Mouse (Mus musculus) CH12.LX (cell line): ENCODE results near the gene Bloc1s6. TPM values are rescaled to one million over a fixed set of nuclear protein-coding genes. Genes with fewer than 3 reads are reported as not detected.
A peak's percentile ranks its signal among the peaks of the same experiment; 100 is the strongest.

Experiments
- DNase-seq: peaks from one replicate; pipeline ENCODE4 v3.0.0-alpha.2; 2013; ENCODE audit errors: extremely low read depth
- H3K27ac ChIP-seq: 2 replicates; pipeline ENCODE4 v1.5.1; 2012; ENCODE audit warnings: low read depth, mild to moderate bottlenecking, control low read depth, moderate library complexity; ENCODE audit not compliant: insufficient read depth
- H3K27me3 ChIP-seq: replicated peaks from 2 replicates; pipeline ENCODE3; 2012; ENCODE audit warnings: inconsistent platforms
- H3K36me3 ChIP-seq, 2 experiments: replicated peaks in 1 of 2; 2 replicates each; pipeline versions ENCODE3 to v1.6.1; 2012; ENCODE audit warnings: inconsistent platforms in 1 of 2, low read length in 1 of 2, mild to moderate bottlenecking in 1 of 2, mixed read lengths in 1 of 2, moderate library complexity in 1 of 2; ENCODE audit not compliant: control insufficient read depth in 1 of 2, insufficient read depth in 1 of 2
- H3K4me1 ChIP-seq, 2 experiments: 2 replicates each; pipeline ENCODE4 v1.6.1; 2012; ENCODE audit warnings: inconsistent platforms in 1 of 2, moderate library complexity in 1 of 2; ENCODE audit not compliant: insufficient read depth in 2 of 2, control insufficient read depth in 1 of 2
- H3K4me2 ChIP-seq: 2 replicates; pipeline ENCODE4 v1.6.1; 2012; ENCODE audit warnings: low read depth, mild to moderate bottlenecking, control low read depth; ENCODE audit not compliant: poor library complexity, insufficient read depth, severe bottlenecking
- H3K4me3 ChIP-seq, 3 experiments: fragments of 150-350 bp in 1 of 3; sonication (generic) in 1 of 3; replicated peaks in 1 of 3; 2 replicates each; pipeline versions ENCODE3 to v1.5.1; 2011 to 2012; ENCODE audit warnings: low read depth in 2 of 3, low read length in 2 of 3, mild to moderate bottlenecking in 2 of 3, moderate library complexity in 2 of 3, control low read depth in 1 of 3, improper control_type of control experiment in 1 of 3, inconsistent platforms in 1 of 3, mixed read lengths in 1 of 3; ENCODE audit not compliant: poor library complexity in 1 of 3
- H3K79me2 ChIP-seq: replicated peaks from 2 replicates; pipeline ENCODE4 v1.6.1; 2012; ENCODE audit warnings: mild to moderate bottlenecking, moderate library complexity; ENCODE audit not compliant: control insufficient read depth, poor library complexity, insufficient read depth, severe bottlenecking; ENCODE audit errors: extremely low read depth
- H3K9ac ChIP-seq: 2 replicates; pipeline ENCODE4 v1.6.1; 2012; ENCODE audit warnings: low read depth, mild to moderate bottlenecking, control low read depth, moderate library complexity; ENCODE audit not compliant: insufficient read depth
- H3K9me3 ChIP-seq: replicated peaks from 2 replicates; pipeline ENCODE3; 2012; ENCODE audit warnings: low read length, inconsistent platforms, mixed read lengths
- CHD1 ChIP-seq: IDR thresholded peaks from 2 replicates; pipeline ENCODE4 v1.6.1; 2012; ENCODE audit warnings: low read depth, low read length, improper control_type of control experiment, inconsistent platforms
- CTCF ChIP-seq, 2 experiments: IDR thresholded peaks in 1 of 2; conservative IDR thresholded peaks in 1 of 2; 2 replicates each; pipeline ENCODE4 v1.5.1; 2011 to 2012; ENCODE audit warnings: low read depth in 2 of 2, low read length in 2 of 2, improper control_type of control experiment in 1 of 2, inconsistent platforms in 1 of 2, mild to moderate bottlenecking in 1 of 2, moderate library complexity in 1 of 2
- E2F4 ChIP-seq: IDR thresholded peaks from 2 replicates; pipeline ENCODE4 v1.6.1; 2011; ENCODE audit warnings: low read depth, low read length, improper control_type of control experiment; ENCODE audit not compliant: insufficient replicate concordance
- ELF1 ChIP-seq: IDR thresholded peaks from 2 replicates; pipeline ENCODE4 v1.6.1; 2014; ENCODE audit warnings: low read depth, mild to moderate bottlenecking, inconsistent platforms, low read length, improper control_type of control experiment
- EP300 ChIP-seq: IDR thresholded peaks from 2 replicates; pipeline ENCODE4 v1.6.1; 2011; ENCODE audit warnings: low read length, improper control_type of control experiment
- ETS1 ChIP-seq: conservative IDR thresholded peaks from 2 replicates; pipeline ENCODE4 v1.6.1; 2012; ENCODE audit warnings: low read depth, mild to moderate bottlenecking, inconsistent platforms, low read length, improper control_type of control experiment, moderate library complexity
- GABPA ChIP-seq: IDR thresholded peaks from 2 replicates; pipeline ENCODE4 v1.6.1; 2012; ENCODE audit warnings: low read depth, low read length, improper control_type of control experiment, inconsistent platforms; ENCODE audit not compliant: insufficient replicate concordance
- HCFC1 ChIP-seq: IDR thresholded peaks from 2 replicates; pipeline ENCODE4 v1.6.1; 2012; ENCODE audit warnings: low read depth, mild to moderate bottlenecking, inconsistent platforms, low read length, improper control_type of control experiment
- IRF4 ChIP-seq: IDR thresholded peaks from 2 replicates; pipeline ENCODE4 v1.6.1; 2014; ENCODE audit warnings: low read depth, mild to moderate bottlenecking, inconsistent platforms, low read length, improper control_type of control experiment
- JUND ChIP-seq: conservative IDR thresholded peaks from 2 replicates; pipeline ENCODE4 v1.6.1; 2011; ENCODE audit warnings: low read depth, low read length, improper control_type of control experiment
- KAT2A ChIP-seq: IDR thresholded peaks from 2 replicates; pipeline ENCODE4 v1.6.1; 2012; ENCODE audit warnings: low read length, improper control_type of control experiment, inconsistent platforms; ENCODE audit not compliant: insufficient replicate concordance
- MAX ChIP-seq: IDR thresholded peaks from 2 replicates; pipeline ENCODE4 v1.6.1; 2011; ENCODE audit warnings: low read length, improper control_type of control experiment
- MAZ ChIP-seq: IDR thresholded peaks from 2 replicates; pipeline ENCODE4 v1.6.1; 2012; ENCODE audit warnings: low read depth, mild to moderate bottlenecking, inconsistent platforms, low read length, improper control_type of control experiment, moderate library complexity
- NRF1 ChIP-seq: IDR thresholded peaks from 2 replicates; pipeline ENCODE4 v1.6.1; 2014; ENCODE audit warnings: low read depth, mild to moderate bottlenecking, inconsistent platforms, low read length, improper control_type of control experiment, moderate library complexity
- RAD21 ChIP-seq: IDR thresholded peaks from 2 replicates; pipeline ENCODE4 v1.6.1; 2011; ENCODE audit warnings: low read depth, mild to moderate bottlenecking, low read length, improper control_type of control experiment, moderate library complexity
- RCOR1 ChIP-seq: conservative IDR thresholded peaks from 2 replicates; pipeline ENCODE4 v1.6.1; 2012; ENCODE audit warnings: low read depth, mild to moderate bottlenecking, inconsistent platforms, low read length, improper control_type of control experiment
- TCF12 ChIP-seq: IDR thresholded peaks from 2 replicates; pipeline ENCODE4 v1.6.1; 2014; ENCODE audit warnings: low read depth, mild to moderate bottlenecking, inconsistent platforms, low read length, improper control_type of control experiment
- USF2 ChIP-seq: conservative IDR thresholded peaks from 2 replicates; pipeline ENCODE4 v1.6.1; 2011; ENCODE audit warnings: low read depth, low read length, improper control_type of control experiment
- ZC3H11A ChIP-seq: IDR thresholded peaks from 2 replicates; pipeline ENCODE4 v1.6.1; 2012; ENCODE audit warnings: low read depth, mild to moderate bottlenecking, inconsistent platforms, low read length, improper control_type of control experiment
- ZMIZ1 ChIP-seq: IDR thresholded peaks from 2 replicates; pipeline ENCODE4 v1.6.1; 2012; ENCODE audit warnings: low read depth, mild to moderate bottlenecking, inconsistent platforms, low read length, improper control_type of control experiment
- dilution Hi-C: fragments of 300-500 bp; cut with MboI; formaldehyde crosslinking; loops from 2 replicates; pipeline ENCODE4 v1.14.3; 2020; ENCODE audit warnings: low sequenced_read_pairs; ENCODE audit not compliant: extremely low pct_unique_long_range_greater_than_20kb, extremely low pct_ligation_motif_present
- in situ Hi-C: fragments of 300-500 bp; cut with MboI; formaldehyde crosslinking; loops from 3 replicates; pipeline ENCODE4 v1.14.3; 2019; ENCODE audit warnings: low sequenced_read_pairs, low pct_ligation_motif_present, low pct_unique_long_range_greater_than_20kb, mixed read lengths
- polyA plus RNA-seq: library from polyadenylated mRNA; unstranded; fragments of >175 nt; gene quantifications from 2 replicates; pipeline ENCODE4 v1.2.1, GENCODE M21; 2012; ENCODE audit warnings: low read depth; ENCODE audit not compliant: insufficient read length
- total RNA-seq, 2 experiments: library from RNA; depleted of rRNA; stranded (reverse); fragments of 300-350 nt in 1 of 2; fragments of >200 nt in 1 of 2; gene quantifications; 2 replicates each; pipeline ENCODE4 v1.2.3; 2012 to 2014

The Bloc1s6 gene
- total and polyA plus RNA-seq, 3 experiments, result 25.5 to 60.3 (median 42.0) TPM

DNA sequence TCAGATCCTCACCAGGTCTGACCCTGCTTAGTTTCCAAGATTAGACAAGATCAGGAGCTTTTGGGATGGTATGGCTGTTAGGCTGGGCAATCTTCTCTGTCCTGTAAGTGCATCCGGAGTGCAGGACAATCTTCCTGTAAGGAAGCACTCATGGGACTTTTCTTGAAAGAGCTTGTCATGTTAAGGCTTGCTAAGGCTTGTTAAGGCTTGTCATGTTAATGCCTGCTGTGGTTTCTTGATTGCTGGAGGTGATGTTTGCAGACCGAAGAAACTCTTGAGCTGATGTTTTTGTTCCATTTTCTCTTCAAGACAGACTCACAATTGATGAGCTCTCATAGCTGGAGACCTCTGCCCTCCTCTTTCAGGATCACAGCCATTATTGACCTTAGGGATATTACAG is 47.9 kb downstream of the Bloc1s6 start:
- Histone ChIP-seq H3K4me1 (no peaks in the 10 kb centered on the region), H3K9me3 (no peaks in the 10 kb centered on the region), H3K4me3 (no peak overlapping the region), H3K79me2 (no peaks in the 10 kb centered on the region), H3K36me3 (no peaks in the 10 kb centered on the region), H3K27me3 (peaks cover 12% of the 10 kb centered on the region), H3K4me2 (peak overlapping the region; percentile 29; the same call in 1 of the 2 replicates), H3K9ac (no peak overlapping the region), H3K27ac (no peak overlapping the region)
- dilution Hi-C loops (no loop called here), in situ Hi-C loops (no loop called here)
- DNase-seq, result no peak
- no peak for TF ChIP-seq HCFC1
- peak; percentile 94; the same call in 1 of the 2 replicates for TF ChIP-seq CHD1
- no peak for TF ChIP-seq GABPA
- TF ChIP-seq MAZ, result no peak
- no peak for TF ChIP-seq EP300
- no peak for TF ChIP-seq ETS1
- no peak for TF ChIP-seq ZC3H11A
- no peak for TF ChIP-seq E2F4

DNA sequence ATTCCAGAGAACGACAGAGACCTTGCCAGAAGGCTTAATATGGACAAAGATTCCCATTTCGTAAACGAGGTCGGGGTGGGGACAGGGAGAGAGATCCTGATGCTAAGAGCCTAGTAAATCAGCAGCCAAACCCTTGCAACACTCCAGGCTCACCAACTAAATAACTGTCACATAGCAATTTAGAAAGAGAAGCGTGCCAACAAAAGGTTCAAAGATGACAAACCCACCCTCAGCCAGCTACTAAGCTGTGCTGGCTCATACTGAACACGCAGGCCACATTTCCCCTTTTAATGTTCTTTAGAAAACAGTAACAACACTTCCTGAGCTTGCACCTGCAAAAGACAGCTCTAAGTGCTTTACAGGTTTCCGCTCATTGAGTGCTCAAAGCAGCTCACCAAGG is 51.0 kb downstream of the Bloc1s6 start:
- dilution Hi-C loops (no loop called here), in situ Hi-C loops (no loop called here)
- H3K9ac ChIP-seq, result no peak overlapping the region
- no peaks in the 10 kb centered on the region for H3K9me3 ChIP-seq
- H3K4me3 ChIP-seq, result no peak overlapping the region
- peaks cover 10% of the 10 kb centered on the region for H3K27me3 ChIP-seq
- no peaks in the 10 kb centered on the region for H3K4me1 ChIP-seq
- DNase-seq, result no peak
- no peak overlapping the region for H3K4me2 ChIP-seq
- TF ChIP-seq NRF1 (no peak), IRF4 (no peak), RAD21 (no peak)
- H3K36me3 ChIP-seq, result no peaks in the 10 kb centered on the region
- no peak overlapping the region for H3K27ac ChIP-seq
- H3K79me2 ChIP-seq, result no peaks in the 10 kb centered on the region

DNA sequence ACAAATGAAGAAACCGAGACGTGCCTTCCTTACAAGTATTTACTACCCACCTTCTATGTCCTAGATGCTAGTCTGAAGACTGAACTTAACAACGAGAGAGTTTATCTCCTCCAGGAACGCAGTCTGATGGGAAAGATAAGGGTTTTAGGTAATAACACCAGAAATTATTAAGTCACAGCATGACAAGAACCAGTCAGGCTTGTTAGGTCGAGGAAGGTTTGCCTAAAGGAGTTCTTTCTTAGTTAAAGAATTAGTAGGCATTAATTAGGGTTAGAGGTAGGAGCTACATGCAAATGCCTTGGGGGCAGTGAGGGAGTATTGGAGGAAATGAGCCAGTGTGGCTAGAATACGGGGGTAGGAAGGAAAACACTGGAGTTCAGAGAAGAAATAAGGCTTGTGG is 51.4 kb downstream of the Bloc1s6 start:
- H3K9ac ChIP-seq, result no peak overlapping the region
- peaks cover 9% of the 10 kb centered on the region for H3K27me3 ChIP-seq
- H3K36me3 ChIP-seq, result no peaks in the 10 kb centered on the region
- H3K79me2 ChIP-seq, result no peaks in the 10 kb centered on the region
- H3K4me1 ChIP-seq, result no peaks in the 10 kb centered on the region
- no peak overlapping the region for H3K27ac ChIP-seq
- no peaks in the 10 kb centered on the region for H3K9me3 ChIP-seq
- no peak overlapping the region for H3K4me3 ChIP-seq
- dilution Hi-C loops (no loop called here), in situ Hi-C loops (no loop called here)
- no peak overlapping the region for H3K4me2 ChIP-seq
- DNase-seq, result no peak
- no peak for TF ChIP-seq EP300
- no peak for TF ChIP-seq MAZ
- TF ChIP-seq MAX, result no peak
- TF ChIP-seq JUND, result no peak
- TF ChIP-seq ELF1, result no peak
- TF ChIP-seq RCOR1, result no peak
- no peak for TF ChIP-seq KAT2A
- no peak for TF ChIP-seq TCF12
- TF ChIP-seq ZMIZ1, result no peak
- TF ChIP-seq CTCF (conservative IDR thresholded peaks at IDR 0.05 in 1 of 2, IDR thresholded peaks at IDR 0.05 in 1 of 2; ENCODE audit: low read depth in 2 of 2, low read length in 2 of 2), result no peak
- TF ChIP-seq USF2, result no peak
